In genomic region chr1:163380072-163380471, GRCm38 (mm10) we compare ENCODE assay signal across 13 mouse cellular contexts. TPM values are rescaled to one million over a fixed set of nuclear protein-coding genes. Genes with fewer than 3 reads are reported as not detected.
DNase-seq lines count a peak whose midpoint lies in the region; ATAC-seq and TF ChIP-seq lines count a peak whose summit lies in the region.
"Had no signal": no experiment of that assay in that cellular context is flagged by ENCODE, and none has a peak within 500 bp of the region (broad histone marks: within the 10 kb centered on the region; RNA-seq: fewer than 3 reads in every experiment).

No protein-coding gene starts in this region.

- WGBS in kidney, postnatal 0 days = 51% methylated on average over 4 of the region's 4 CpGs
- WGBS in embryonic facial prominence, embryonic 15.5 days = 16% methylated on average over 4 of the region's 4 CpGs
- 31% methylated on average over 4 of the region's 4 CpGs for WGBS in lung, postnatal 0 days

- H3K9me3 ChIP-seq in kidney, postnatal 0 days (replicated peaks; ENCODE audit: low read length) = no peaks in the 10 kb centered on the region
- no peaks in the 10 kb centered on the region for H3K9me3 ChIP-seq in embryonic facial prominence, embryonic 15.5 days (replicated peaks)
- H3K9me3 ChIP-seq in lung, postnatal 0 days (ENCODE audit: low read length) = no peaks in the 10 kb centered on the region
- H3K9me3 ChIP-seq: liver, embryonic 12.5 days; midbrain, embryonic 12.5 days had no signal

- H3K4me3 ChIP-seq in kidney, postnatal 0 days (replicated peaks; ENCODE audit: low read depth, low read length) = no peak overlapping the region
- no peak overlapping the region for H3K4me3 ChIP-seq in embryonic facial prominence, embryonic 15.5 days (replicated peaks)
- no peak overlapping the region for H3K4me3 ChIP-seq in lung, postnatal 0 days (ENCODE audit: low read depth, low read length)
- H3K4me3 ChIP-seq in layer of hippocampus, adult 2 months = no peak overlapping the region
- H3K4me3 ChIP-seq: liver, embryonic 12.5 days; midbrain, embryonic 12.5 days had no signal

- no peak overlapping the region for H3K27ac ChIP-seq in kidney, postnatal 0 days
- 0 out of 2 replicates have a peak overlapping the region, but pooled peaks have one; percentile 44 for H3K27ac ChIP-seq in embryonic facial prominence, embryonic 15.5 days (replicated peaks)
- H3K27ac ChIP-seq in lung, postnatal 0 days (ENCODE audit: low read length) = peak overlapping the region; percentile 32; the same call in 1 of the 2 replicates
- no peak overlapping the region for H3K27ac ChIP-seq in layer of hippocampus, adult 2 months
- H3K27ac ChIP-seq: liver, embryonic 12.5 days; midbrain, embryonic 12.5 days had no signal

- no peak overlapping the region for H3K9ac ChIP-seq in kidney, postnatal 0 days (ENCODE audit: low read depth, low read length)
- H3K9ac ChIP-seq in embryonic facial prominence, embryonic 15.5 days = no peak overlapping the region
- no peak overlapping the region for H3K9ac ChIP-seq in lung, postnatal 0 days (replicated peaks; ENCODE audit: low read depth)
- H3K9ac ChIP-seq: forebrain, postnatal 0 days; liver, embryonic 12.5 days; midbrain, embryonic 12.5 days had no signal

- no peaks in the 10 kb centered on the region for H3K27me3 ChIP-seq in kidney, postnatal 0 days (ENCODE audit: insufficient read depth, low read length)
- H3K27me3 ChIP-seq in embryonic facial prominence, embryonic 15.5 days = no peaks in the 10 kb centered on the region
- H3K27me3 ChIP-seq in lung, postnatal 0 days (replicated peaks; ENCODE audit: insufficient read depth, low read length) = no peaks in the 10 kb centered on the region
- H3K27me3 ChIP-seq: liver, embryonic 12.5 days; midbrain, embryonic 12.5 days had no signal

- DNase-seq in adrenal gland, adult (ENCODE audit: inconsistent age in 2 of 2, low spot score in 1 of 2) = peak; percentile 13 to 64
- no peak for DNase-seq in adrenal gland, adult 8-10 months
- DNase-seq in kidney, postnatal 0 days (ENCODE audit: low spot score) = peak; percentile 31
- no peak for DNase-seq in kidney, adult 11 months
- peak; percentile 78 for DNase-seq in lung, postnatal 0 days (ENCODE audit: low spot score)
- DNase-seq in layer of hippocampus, adult 11-12 months (ENCODE audit: low spot score) = no peak
- DNase-seq in layer of hippocampus, adult 2 months (ENCODE audit: low spot score in 2 of 2) = no peak
- DNase-seq: cerebellum, adult 8-10 months; forebrain, postnatal 0 days; right cerebral cortex, postnatal 25 days had no signal

- TF ChIP-seq CTCF in kidney, postnatal 0 days (IDR thresholded peaks at IDR 0.05; ENCODE audit: low read depth) = no peak
- no peak for TF ChIP-seq CTCF in lung, postnatal 0 days (IDR thresholded peaks at IDR 0.05)
- no peak for TF ChIP-seq CTCF in layer of hippocampus, adult 2 months (conservative IDR thresholded peaks at IDR 0.05)

- ATAC-seq in kidney, postnatal 0 days (replicated peaks; ENCODE audit: low FRiP score, low read depth) = no peak
- ATAC-seq in embryonic facial prominence, embryonic 15.5 days (ENCODE audit: insufficient number of reproducible peaks, low FRiP score, low TSS enrichment, low read depth) = no peak
- peak; percentile 66 for ATAC-seq in lung, postnatal 0 days
- ATAC-seq: forebrain, postnatal 0 days; liver, embryonic 12.5 days had no signal

- no peak overlapping the region for H3K4me2 ChIP-seq in kidney, postnatal 0 days (ENCODE audit: low read length)
- no peak overlapping the region for H3K4me2 ChIP-seq in embryonic facial prominence, embryonic 15.5 days (replicated peaks)
- no peak overlapping the region for H3K4me2 ChIP-seq in lung, postnatal 0 days (replicated peaks; ENCODE audit: low read depth, low read length)
- H3K4me2 ChIP-seq: liver, embryonic 12.5 days; midbrain, embryonic 12.5 days had no signal

- no peaks in the 10 kb centered on the region for H3K4me1 ChIP-seq in kidney, postnatal 0 days (replicated peaks; ENCODE audit: insufficient read depth, low read length)
- peaks cover 6% of the 10 kb centered on the region for H3K4me1 ChIP-seq in embryonic facial prominence, embryonic 15.5 days
- no peaks in the 10 kb centered on the region for H3K4me1 ChIP-seq in lung, postnatal 0 days (ENCODE audit: insufficient read depth, low read depth, low read length)
- H3K4me1 ChIP-seq: midbrain, embryonic 12.5 days had no signal

- no peaks in the 10 kb centered on the region for H3K36me3 ChIP-seq in kidney, postnatal 0 days (ENCODE audit: insufficient read depth, low read length)
- H3K36me3 ChIP-seq in embryonic facial prominence, embryonic 15.5 days = no peaks in the 10 kb centered on the region
- no peaks in the 10 kb centered on the region for H3K36me3 ChIP-seq in lung, postnatal 0 days (ENCODE audit: insufficient read depth, low read length)

- peak; percentile 45; the same call in 1 of the 2 replicates for TF ChIP-seq EP300 in lung, postnatal 0 days (IDR thresholded peaks at IDR 0.05)

RNA-seq across cellular contexts. Expression of gene Gorab, which starts 23.4 kb away (rescaled TPM):
- total RNA-seq in adrenal gland, adult 8-10 months (2022) = 10 to 100 TPM; 10.8 to 16.5 (median 13.5) TPM
- polyA plus RNA-seq in kidney, postnatal 0 days (2015; fragmentation: Nextera tagmentation; extraction: Ambion mirVana) = 17.2 and 18.9 TPM in 2 replicates
- 28.6 and 30.3 TPM in 2 replicates for polyA plus RNA-seq in embryonic facial prominence, embryonic 15.5 days (2015; fragmentation: Nextera tagmentation; extraction: Ambion mirVana)
- 9.6 and 11.1 TPM in 2 replicates for polyA plus RNA-seq in lung, postnatal 0 days (2015; fragmentation: Nextera tagmentation; extraction: Ambion mirVana)
- 10 to 100 TPM; 13.4 to 14.5 TPM for total RNA-seq in layer of hippocampus, adult 2 months (2021)

Comparison
In these comparisons a context has a peak if more than half of its experiments do, and no peak if none do; other contexts are left out.
1. DNase-seq: peak in adrenal gland, adult (2 of 2), kidney, postnatal 0 days (single experiment) and lung, postnatal 0 days (single experiment); none in adrenal gland, adult 8-10 months (single experiment), kidney, adult 11 months (single experiment), layer of hippocampus, adult 11-12 months (single experiment) and layer of hippocampus, adult 2 months (0 of 2).
2. H3K27ac ChIP-seq: peak in embryonic facial prominence, embryonic 15.5 days (single experiment) and lung, postnatal 0 days (single experiment); none in kidney, postnatal 0 days (single experiment) and layer of hippocampus, adult 2 months (single experiment).